Mouse (Mus musculus): ENCODE results near the gene Arfgap3. TPM values are rescaled to one million over a fixed set of nuclear protein-coding genes. Genes with fewer than 3 reads are reported as not detected.
A peak's percentile ranks its signal among the peaks of the same experiment; 100 is the strongest.
"Not testable (repeated sequence)": the region's sequence is repeated elsewhere in the genome, so short reads cannot be mapped to it uniquely, and the experiment has no call there.

Arfgap3 gene
- polyA plus RNA-seq, 1 experiment from 2014 or later: 15.4 TPM

- Histone ChIP-seq H3K27ac (replicated peaks) (no peak overlapping the region), H3K36me3 (replicated peaks) (0 out of 2 replicates have a peak, but pooled peaks cover 2% of the 10 kb centered on the region), H3K4me2 (peak overlapping the region; percentile 79), H3K4me3 (replicated peaks) (peak overlapping the region; percentile 55), H3K27me3 (no peaks in the 10 kb centered on the region), H3K4me1 (replicated peaks) (peaks cover 54% of the 10 kb centered on the region), H3K9me3 (replicated peaks) (0 out of 2 replicates have a peak, but pooled peaks cover 7% of the 10 kb centered on the region), H3K9ac (peak overlapping the region; percentile 25; the same call in 1 of the 2 replicates)
- 15% methylated on average over 55 of the region's 58 CpGs for WGBS (ENCODE audit: insufficient replicate concordance)
- ATAC-seq (ENCODE audit: insufficient read depth): peak; percentile 84
Observed at GRCm38 (mm10) chr15:83366933-83367552, 17.0 kb upstream of the Arfgap3 start.

DNA sequence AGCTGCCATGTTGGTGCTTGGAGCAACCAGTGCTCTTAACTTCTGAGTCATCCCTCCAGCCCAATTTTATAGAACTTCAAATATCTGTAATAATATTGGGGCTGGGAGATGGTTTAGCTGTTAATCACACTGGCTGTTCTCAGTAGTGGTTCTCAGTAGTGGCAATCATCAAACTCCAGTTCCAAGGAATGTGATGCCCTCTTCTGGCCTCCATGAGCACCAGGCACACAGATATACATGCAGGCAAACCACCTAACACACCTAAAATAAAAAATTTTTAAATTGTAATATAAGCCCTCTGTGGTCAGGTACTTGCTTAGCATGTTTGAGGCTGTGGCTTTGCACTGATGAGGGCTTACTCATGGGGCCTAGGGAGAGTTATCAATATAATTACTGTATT is 15.7 kb upstream of the Arfgap3 start:
- 0 out of 2 replicates have a peak, but pooled peaks cover 7% of the 10 kb centered on the region for H3K9me3 ChIP-seq (replicated peaks)
- H3K4me3 ChIP-seq (replicated peaks): no peak overlapping the region
- H3K27ac ChIP-seq (replicated peaks): no peak overlapping the region
- H3K27me3 ChIP-seq: no peaks in the 10 kb centered on the region
- peak overlapping the region; percentile 79 for H3K4me2 ChIP-seq
- H3K9ac ChIP-seq: no peak overlapping the region
- peaks cover 54% of the 10 kb centered on the region for H3K4me1 ChIP-seq (replicated peaks)
- no peak for ATAC-seq (ENCODE audit: insufficient read depth)
- H3K36me3 ChIP-seq (replicated peaks): no peaks in the 10 kb centered on the region

DNA sequence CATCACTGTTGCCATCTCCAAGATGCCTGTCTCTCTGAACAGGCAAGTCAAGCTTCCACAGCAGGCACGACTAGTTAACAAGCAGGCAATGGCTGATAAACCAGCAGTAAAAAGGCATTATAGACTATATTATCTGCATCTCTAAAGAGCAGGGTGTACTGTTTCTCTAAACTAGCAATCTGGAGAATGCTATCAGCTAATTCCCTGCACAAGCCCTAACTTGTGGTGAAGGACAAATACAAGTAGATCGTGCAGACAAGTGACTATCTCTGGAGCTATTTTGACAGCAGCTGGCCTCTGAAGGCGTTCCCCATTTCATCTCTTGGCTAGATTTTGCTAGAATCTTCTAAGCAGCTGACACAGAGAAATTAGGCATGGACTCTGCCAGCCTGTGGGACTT is 14.1 kb upstream of the Arfgap3 start:
- Histone ChIP-seq H3K4me3 (replicated peaks) (no peak overlapping the region), H3K27ac (replicated peaks) (peak overlapping the region; percentile 60), H3K9me3 (replicated peaks) (0 out of 2 replicates have a peak, but pooled peaks cover 7% of the 10 kb centered on the region), H3K4me2 (0 out of 2 replicates have a peak overlapping the region, but pooled peaks have one; percentile 6), H3K4me1 (replicated peaks) (peaks cover 54% of the 10 kb centered on the region), H3K36me3 (replicated peaks) (no peaks in the 10 kb centered on the region), H3K27me3 (no peaks in the 10 kb centered on the region), H3K9ac (no peak overlapping the region)
- WGBS (ENCODE audit: insufficient replicate concordance): 19% methylated on average over 3 of the region's 3 CpGs
- peak; percentile 42 for ATAC-seq (ENCODE audit: insufficient read depth)

GRCm38 (mm10) chr15:83362813-83363212 is 12.8 kb upstream of the Arfgap3 start:
- peaks cover 49% of the 10 kb centered on the region for H3K4me1 ChIP-seq (replicated peaks)
- not testable (repeated sequence) for H3K4me2 ChIP-seq; ATAC-seq (ENCODE audit: insufficient read depth); H3K27me3 ChIP-seq; H3K36me3 ChIP-seq (replicated peaks); H3K9me3 ChIP-seq (replicated peaks); H3K27ac ChIP-seq (replicated peaks); H3K9ac ChIP-seq; H3K4me3 ChIP-seq (replicated peaks)
- 89% methylated on average over 1 of the region's 1 CpGs for WGBS (ENCODE audit: insufficient replicate concordance)

DNA sequence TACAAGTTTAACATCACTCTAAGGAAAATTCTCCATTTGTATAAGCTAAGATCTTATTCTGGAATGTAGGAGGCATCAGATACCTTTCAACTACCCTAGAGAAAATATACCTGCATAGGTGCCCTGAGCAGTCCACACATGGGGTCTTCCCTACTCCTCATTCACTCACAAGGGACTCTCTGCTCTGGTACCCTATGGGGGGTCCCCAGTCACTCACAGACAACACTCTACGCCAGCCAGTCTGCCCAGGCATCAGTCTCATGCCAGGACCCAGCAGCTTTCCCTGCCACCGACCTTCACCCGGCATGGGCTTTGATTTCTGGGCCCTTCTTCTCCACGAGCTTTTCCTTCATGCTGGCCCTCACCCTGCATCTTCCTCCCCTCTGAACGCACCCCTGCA is 10.9 kb upstream of the Arfgap3 start:
- 62% methylated on average over 5 of the region's 5 CpGs for WGBS (ENCODE audit: insufficient replicate concordance)
- ATAC-seq (ENCODE audit: insufficient read depth); H3K36me3 ChIP-seq (replicated peaks); H3K9ac ChIP-seq; H3K27ac ChIP-seq (replicated peaks); H3K9me3 ChIP-seq (replicated peaks); H3K4me2 ChIP-seq; H3K27me3 ChIP-seq; H3K4me3 ChIP-seq (replicated peaks): not testable (repeated sequence)
- peaks cover 32% of the 10 kb centered on the region for H3K4me1 ChIP-seq (replicated peaks)

DNA sequence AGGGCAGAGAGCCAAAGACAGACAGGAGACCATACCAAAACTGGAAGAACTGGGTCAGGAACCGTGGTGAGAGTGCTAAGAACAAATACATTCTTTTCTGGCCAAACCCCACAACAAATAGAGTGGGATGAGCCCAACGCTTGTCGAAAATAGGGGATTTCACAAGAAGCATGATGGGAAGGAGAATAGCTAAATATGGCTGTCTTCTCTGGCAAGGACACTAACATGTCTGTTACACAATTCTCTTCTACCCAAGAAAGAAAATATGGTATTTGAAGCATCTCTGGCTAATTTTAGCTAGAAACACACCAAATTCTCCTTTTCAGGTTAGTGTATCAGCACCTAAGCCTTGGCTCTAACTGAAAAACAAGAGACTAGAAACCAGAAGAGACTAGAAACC is 10.1 kb upstream of the Arfgap3 start:
- Histone ChIP-seq H3K36me3 (replicated peaks) (peaks cover 9% of the 10 kb centered on the region), H3K9ac (no peak overlapping the region), H3K27ac (replicated peaks) (no peak overlapping the region), H3K4me2 (no peak overlapping the region), H3K4me1 (replicated peaks) (peaks cover 25% of the 10 kb centered on the region), H3K4me3 (replicated peaks) (no peak overlapping the region), H3K27me3 (no peaks in the 10 kb centered on the region), H3K9me3 (replicated peaks) (no peaks in the 10 kb centered on the region)
- 71% methylated on average over 3 of the region's 3 CpGs for WGBS (ENCODE audit: insufficient replicate concordance)
- ATAC-seq (ENCODE audit: insufficient read depth): no peak

DNA sequence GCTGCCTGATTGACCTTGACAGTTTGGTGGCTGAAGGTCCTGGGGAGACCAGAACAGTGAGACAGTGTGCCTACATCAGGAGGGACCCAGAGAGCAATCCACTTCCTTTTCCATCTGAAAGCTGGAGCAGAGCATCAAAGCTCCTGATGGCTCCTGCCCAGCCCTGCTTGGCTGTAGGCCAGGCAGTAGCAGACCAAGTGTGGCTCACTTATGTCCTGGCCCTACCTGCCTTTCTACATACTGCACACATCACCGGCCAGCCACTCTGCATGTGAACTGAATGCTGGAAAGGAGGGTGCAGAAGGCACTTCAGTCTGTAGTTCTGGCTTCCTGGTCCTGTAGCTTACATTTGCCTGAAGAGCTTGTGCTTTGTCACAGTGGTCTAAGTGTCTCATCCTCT is 8.4 kb upstream of the Arfgap3 start:
- H3K9ac ChIP-seq: no peak overlapping the region

GRCm38 (mm10) chr15:83351546-83351945 is 1.5 kb upstream of the Arfgap3 start:
- 87% methylated on average over 4 of the region's 4 CpGs for WGBS (ENCODE audit: insufficient replicate concordance)
- Histone ChIP-seq H3K27ac (replicated peaks) (no peak overlapping the region), H3K9me3 (replicated peaks) (no peaks in the 10 kb centered on the region)

More for the DNA sequence above, 8.4 kb upstream of the Arfgap3 start:
- Histone ChIP-seq H3K4me2 (no peak overlapping the region), H3K27me3 (no peaks in the 10 kb centered on the region), H3K27ac (replicated peaks) (no peak overlapping the region), H3K9me3 (replicated peaks) (no peaks in the 10 kb centered on the region), H3K36me3 (replicated peaks) (peaks cover 9% of the 10 kb centered on the region), H3K4me1 (replicated peaks) (peaks cover 9% of the 10 kb centered on the region), H3K4me3 (replicated peaks) (no peak overlapping the region)
- no peak for ATAC-seq (ENCODE audit: insufficient read depth)
- 76% methylated on average over 1 of the region's 1 CpGs for WGBS (ENCODE audit: insufficient replicate concordance)

GRCm38 (mm10) chr15:83350859-83351258 is 812 bp upstream of the Arfgap3 start:
- ATAC-seq (ENCODE audit: insufficient read depth): no peak
- peak overlapping the region; percentile 93 for H3K4me2 ChIP-seq
- peak overlapping the region; percentile 60 for H3K27ac ChIP-seq (replicated peaks)
- no peak overlapping the region for H3K4me3 ChIP-seq (replicated peaks)
- H3K4me1 ChIP-seq (replicated peaks): peaks cover 35% of the 10 kb centered on the region
- H3K9me3 ChIP-seq (replicated peaks): no peaks in the 10 kb centered on the region
- no peaks in the 10 kb centered on the region for H3K36me3 ChIP-seq (replicated peaks)
- H3K27me3 ChIP-seq: no peaks in the 10 kb centered on the region
- WGBS (ENCODE audit: insufficient replicate concordance): 62% methylated on average over 2 of the region's 2 CpGs
- H3K9ac ChIP-seq: 0 out of 2 replicates have a peak overlapping the region, but pooled peaks have one; percentile 80

More at GRCm38 (mm10) chr15:83351546-83351945, 1.5 kb upstream of the Arfgap3 start:
- Histone ChIP-seq H3K4me1 (replicated peaks) (peaks cover 28% of the 10 kb centered on the region), H3K4me3 (replicated peaks) (no peak overlapping the region), H3K9ac (no peak overlapping the region), H3K4me2 (no peak overlapping the region), H3K36me3 (replicated peaks) (no peaks in the 10 kb centered on the region), H3K27me3 (no peaks in the 10 kb centered on the region)
- ATAC-seq (ENCODE audit: insufficient read depth): no peak

- no peaks in the 10 kb centered on the region for H3K36me3 ChIP-seq (replicated peaks)
- peaks cover 50% of the 10 kb centered on the region for H3K4me1 ChIP-seq (replicated peaks)
- WGBS (ENCODE audit: insufficient replicate concordance): 10% methylated on average over 8 of the region's 8 CpGs
- no peaks in the 10 kb centered on the region for H3K9me3 ChIP-seq (replicated peaks)
- peak; percentile 6 for ATAC-seq (ENCODE audit: insufficient read depth)
- peak overlapping the region; percentile 93 for H3K4me2 ChIP-seq
- H3K4me3 ChIP-seq (replicated peaks): peak overlapping the region; percentile 88
- no peaks in the 10 kb centered on the region for H3K27me3 ChIP-seq
- H3K27ac ChIP-seq (replicated peaks): peak overlapping the region; percentile 75
- peak overlapping the region; percentile 80 for H3K9ac ChIP-seq
Observed at GRCm38 (mm10) chr15:83349225-83349953, 658 bp downstream of the Arfgap3 start.

GRCm38 (mm10) chr15:83348747-83349146 is 1.3 kb downstream of the Arfgap3 start:
- Histone ChIP-seq H3K4me1 (replicated peaks) (peaks cover 56% of the 10 kb centered on the region), H3K36me3 (replicated peaks) (no peaks in the 10 kb centered on the region), H3K9me3 (replicated peaks) (no peaks in the 10 kb centered on the region), H3K4me2 (peak overlapping the region; percentile 93), H3K27ac (replicated peaks) (peak overlapping the region; percentile 75), H3K27me3 (no peaks in the 10 kb centered on the region), H3K4me3 (replicated peaks) (peak overlapping the region; percentile 88), H3K9ac (peak overlapping the region; percentile 80; the same call in 1 of the 2 replicates)
- WGBS (ENCODE audit: insufficient replicate concordance): 40% methylated on average over 4 of the region's 4 CpGs
- ATAC-seq (ENCODE audit: insufficient read depth): no peak

Data from liver, embryonic 15.5 days (tissue).